Mouse (Mus musculus) CH12.LX (cell line): Measurements from ENCODE around the gene Ucp2. TPM values are rescaled to one million over a fixed set of nuclear protein-coding genes. Genes with fewer than 3 reads are reported as not detected.

Source experiments
- DNase-seq: peaks from one replicate; pipeline ENCODE4 v3.0.0-alpha.2; 2013; ENCODE audit errors: extremely low read depth
- H3K27ac ChIP-seq: 2 replicates; pipeline ENCODE4 v1.5.1; 2012; ENCODE audit warnings: low read depth, mild to moderate bottlenecking, control low read depth, moderate library complexity; ENCODE audit not compliant: insufficient read depth
- H3K27me3 ChIP-seq: replicated peaks from 2 replicates; pipeline ENCODE3; 2012; ENCODE audit warnings: inconsistent platforms
- H3K36me3 ChIP-seq, 2 experiments: replicated peaks in 1 of 2; 2 replicates each; pipeline versions ENCODE3 to v1.6.1; 2012; ENCODE audit warnings: inconsistent platforms in 1 of 2, low read length in 1 of 2, mild to moderate bottlenecking in 1 of 2, mixed read lengths in 1 of 2, moderate library complexity in 1 of 2; ENCODE audit not compliant: control insufficient read depth in 1 of 2, insufficient read depth in 1 of 2
- H3K4me1 ChIP-seq, 2 experiments: 2 replicates each; pipeline ENCODE4 v1.6.1; 2012; ENCODE audit warnings: inconsistent platforms in 1 of 2, moderate library complexity in 1 of 2; ENCODE audit not compliant: insufficient read depth in 2 of 2, control insufficient read depth in 1 of 2
- H3K4me2 ChIP-seq: 2 replicates; pipeline ENCODE4 v1.6.1; 2012; ENCODE audit warnings: low read depth, mild to moderate bottlenecking, control low read depth; ENCODE audit not compliant: poor library complexity, insufficient read depth, severe bottlenecking
- H3K4me3 ChIP-seq, 3 experiments: fragments of 150-350 bp in 1 of 3; sonication (generic) in 1 of 3; replicated peaks in 1 of 3; 2 replicates each; pipeline versions ENCODE3 to v1.5.1; 2011 to 2012; ENCODE audit warnings: low read depth in 2 of 3, low read length in 2 of 3, mild to moderate bottlenecking in 2 of 3, moderate library complexity in 2 of 3, control low read depth in 1 of 3, improper control_type of control experiment in 1 of 3, inconsistent platforms in 1 of 3, mixed read lengths in 1 of 3; ENCODE audit not compliant: poor library complexity in 1 of 3
- H3K79me2 ChIP-seq: replicated peaks from 2 replicates; pipeline ENCODE4 v1.6.1; 2012; ENCODE audit warnings: mild to moderate bottlenecking, moderate library complexity; ENCODE audit not compliant: control insufficient read depth, poor library complexity, insufficient read depth, severe bottlenecking; ENCODE audit errors: extremely low read depth
- H3K9ac ChIP-seq: 2 replicates; pipeline ENCODE4 v1.6.1; 2012; ENCODE audit warnings: low read depth, mild to moderate bottlenecking, control low read depth, moderate library complexity; ENCODE audit not compliant: insufficient read depth
- H3K9me3 ChIP-seq: replicated peaks from 2 replicates; pipeline ENCODE3; 2012; ENCODE audit warnings: low read length, inconsistent platforms, mixed read lengths
- BHLHE40 ChIP-seq: IDR thresholded peaks from 2 replicates; pipeline ENCODE4 v1.6.1; 2011; ENCODE audit warnings: mild to moderate bottlenecking, low read depth, low read length, improper control_type of control experiment
- CHD1 ChIP-seq: IDR thresholded peaks from 2 replicates; pipeline ENCODE4 v1.6.1; 2012; ENCODE audit warnings: low read depth, low read length, improper control_type of control experiment, inconsistent platforms
- CHD2 ChIP-seq: IDR thresholded peaks from 2 replicates; pipeline ENCODE4 v1.6.1; 2011; ENCODE audit warnings: low read length, improper control_type of control experiment
- E2F4 ChIP-seq: IDR thresholded peaks from 2 replicates; pipeline ENCODE4 v1.6.1; 2011; ENCODE audit warnings: low read depth, low read length, improper control_type of control experiment; ENCODE audit not compliant: insufficient replicate concordance
- ELF1 ChIP-seq: IDR thresholded peaks from 2 replicates; pipeline ENCODE4 v1.6.1; 2014; ENCODE audit warnings: low read depth, mild to moderate bottlenecking, inconsistent platforms, low read length, improper control_type of control experiment
- EP300 ChIP-seq: IDR thresholded peaks from 2 replicates; pipeline ENCODE4 v1.6.1; 2011; ENCODE audit warnings: low read length, improper control_type of control experiment
- ETS1 ChIP-seq: conservative IDR thresholded peaks from 2 replicates; pipeline ENCODE4 v1.6.1; 2012; ENCODE audit warnings: low read depth, mild to moderate bottlenecking, inconsistent platforms, low read length, improper control_type of control experiment, moderate library complexity
- GABPA ChIP-seq: IDR thresholded peaks from 2 replicates; pipeline ENCODE4 v1.6.1; 2012; ENCODE audit warnings: low read depth, low read length, improper control_type of control experiment, inconsistent platforms; ENCODE audit not compliant: insufficient replicate concordance
- HCFC1 ChIP-seq: IDR thresholded peaks from 2 replicates; pipeline ENCODE4 v1.6.1; 2012; ENCODE audit warnings: low read depth, mild to moderate bottlenecking, inconsistent platforms, low read length, improper control_type of control experiment
- IRF4 ChIP-seq: IDR thresholded peaks from 2 replicates; pipeline ENCODE4 v1.6.1; 2014; ENCODE audit warnings: low read depth, mild to moderate bottlenecking, inconsistent platforms, low read length, improper control_type of control experiment
- JUN ChIP-seq: IDR thresholded peaks from 2 replicates; pipeline ENCODE4 v1.6.1; 2011; ENCODE audit warnings: low read depth, mild to moderate bottlenecking, low read length, improper control_type of control experiment, moderate library complexity; ENCODE audit not compliant: insufficient read depth
- KAT2A ChIP-seq: IDR thresholded peaks from 2 replicates; pipeline ENCODE4 v1.6.1; 2012; ENCODE audit warnings: low read length, improper control_type of control experiment, inconsistent platforms; ENCODE audit not compliant: insufficient replicate concordance
- MAX ChIP-seq: IDR thresholded peaks from 2 replicates; pipeline ENCODE4 v1.6.1; 2011; ENCODE audit warnings: low read length, improper control_type of control experiment
- MAZ ChIP-seq: IDR thresholded peaks from 2 replicates; pipeline ENCODE4 v1.6.1; 2012; ENCODE audit warnings: low read depth, mild to moderate bottlenecking, inconsistent platforms, low read length, improper control_type of control experiment, moderate library complexity
- MXI1 ChIP-seq: IDR thresholded peaks from 2 replicates; pipeline ENCODE4 v1.6.1; 2011; ENCODE audit warnings: mild to moderate bottlenecking, low read depth, low read length, improper control_type of control experiment
- MYC ChIP-seq: IDR thresholded peaks from 2 replicates; pipeline ENCODE4 v1.6.1; 2011; ENCODE audit warnings: low read depth, mild to moderate bottlenecking, improper control_type of control experiment, low read length
- NELFE ChIP-seq: IDR thresholded peaks from 2 replicates; pipeline ENCODE4 v1.6.1; 2011; ENCODE audit warnings: low read depth, low read length, improper control_type of control experiment
- NRF1 ChIP-seq: IDR thresholded peaks from 2 replicates; pipeline ENCODE4 v1.6.1; 2014; ENCODE audit warnings: low read depth, mild to moderate bottlenecking, inconsistent platforms, low read length, improper control_type of control experiment, moderate library complexity
- PAX5 ChIP-seq: IDR thresholded peaks from 2 replicates; pipeline ENCODE4 v1.6.1; 2012; ENCODE audit warnings: low read length, inconsistent platforms, mixed read lengths
- POLR2A ChIP-seq: IDR thresholded peaks from 2 replicates; pipeline ENCODE4 v1.6.1; 2011; ENCODE audit warnings: low read depth, mild to moderate bottlenecking, improper control_type of control experiment, low read length
- POLR2AphosphoS2 ChIP-seq: IDR thresholded peaks from 2 replicates; pipeline ENCODE4 v1.6.1; 2011; ENCODE audit warnings: low read depth, low read length, improper control_type of control experiment
- RAD21 ChIP-seq: IDR thresholded peaks from 2 replicates; pipeline ENCODE4 v1.6.1; 2011; ENCODE audit warnings: low read depth, mild to moderate bottlenecking, low read length, improper control_type of control experiment, moderate library complexity
- RCOR1 ChIP-seq: conservative IDR thresholded peaks from 2 replicates; pipeline ENCODE4 v1.6.1; 2012; ENCODE audit warnings: low read depth, mild to moderate bottlenecking, inconsistent platforms, low read length, improper control_type of control experiment
- SIN3A ChIP-seq: IDR thresholded peaks from 2 replicates; pipeline ENCODE4 v1.6.1; 2012; ENCODE audit warnings: low read length, improper control_type of control experiment, inconsistent platforms
- SMC3 ChIP-seq: IDR thresholded peaks from 2 replicates; pipeline ENCODE4 v1.6.1; 2011; ENCODE audit warnings: low read depth, low read length, improper control_type of control experiment
- TBP ChIP-seq: conservative IDR thresholded peaks from 2 replicates; pipeline ENCODE4 v1.6.1; 2011; ENCODE audit warnings: low read depth, low read length, improper control_type of control experiment
- TCF12 ChIP-seq: IDR thresholded peaks from 2 replicates; pipeline ENCODE4 v1.6.1; 2014; ENCODE audit warnings: low read depth, mild to moderate bottlenecking, inconsistent platforms, low read length, improper control_type of control experiment
- UBTF ChIP-seq: IDR thresholded peaks from 2 replicates; pipeline ENCODE4 v1.6.1; 2012; ENCODE audit warnings: low read depth, mild to moderate bottlenecking, inconsistent platforms, low read length, improper control_type of control experiment, moderate library complexity
- USF1 ChIP-seq: IDR thresholded peaks from 2 replicates; pipeline ENCODE4 v1.6.1; 2014; ENCODE audit warnings: low read depth, mild to moderate bottlenecking, inconsistent platforms, low read length, improper control_type of control experiment
- ZC3H11A ChIP-seq: IDR thresholded peaks from 2 replicates; pipeline ENCODE4 v1.6.1; 2012; ENCODE audit warnings: low read depth, mild to moderate bottlenecking, inconsistent platforms, low read length, improper control_type of control experiment
- ZKSCAN1 ChIP-seq: IDR thresholded peaks from 2 replicates; pipeline ENCODE4 v1.6.1; 2012; ENCODE audit warnings: low read depth, inconsistent platforms, low read length, improper control_type of control experiment, borderline replicate concordance
- ZMIZ1 ChIP-seq: IDR thresholded peaks from 2 replicates; pipeline ENCODE4 v1.6.1; 2012; ENCODE audit warnings: low read depth, mild to moderate bottlenecking, inconsistent platforms, low read length, improper control_type of control experiment
- ZNF384 ChIP-seq: IDR thresholded peaks from 2 replicates; pipeline ENCODE4 v1.6.1; 2012; ENCODE audit warnings: low read depth, low read length, improper control_type of control experiment, inconsistent platforms
- dilution Hi-C: fragments of 300-500 bp; cut with MboI; formaldehyde crosslinking; loops from 2 replicates; pipeline ENCODE4 v1.14.3; 2020; ENCODE audit warnings: low sequenced_read_pairs; ENCODE audit not compliant: extremely low pct_unique_long_range_greater_than_20kb, extremely low pct_ligation_motif_present
- in situ Hi-C: fragments of 300-500 bp; cut with MboI; formaldehyde crosslinking; loops from 3 replicates; pipeline ENCODE4 v1.14.3; 2019; ENCODE audit warnings: low sequenced_read_pairs, low pct_ligation_motif_present, low pct_unique_long_range_greater_than_20kb, mixed read lengths
- polyA plus RNA-seq: library from polyadenylated mRNA; unstranded; fragments of >175 nt; gene quantifications from 2 replicates; pipeline ENCODE4 v1.2.1, GENCODE M21; 2012; ENCODE audit warnings: low read depth; ENCODE audit not compliant: insufficient read length
- total RNA-seq, 2 experiments: library from RNA; depleted of rRNA; stranded (reverse); fragments of 300-350 nt in 1 of 2; fragments of >200 nt in 1 of 2; gene quantifications; 2 replicates each; pipeline ENCODE4 v1.2.3; 2012 to 2014

Ucp2 gene
- total and polyA plus RNA-seq, 3 experiments: 131 to 635 (median 131) TPM

GRCm38 (mm10) chr7:100511602-100512001, 18.5 kb downstream of the Ucp2 start:
- H3K27ac ChIP-seq: peak overlapping the region; percentile 39
- dilution Hi-C loops: no loop called here

GRCm38 (mm10) chr7:100514573-100514972, 21.4 kb downstream of the Ucp2 start, which contains the start of gene Dnajb13:
Gene Dnajb13 (minus strand): TSS chr7:100514960.
- peak; percentile 51 for TF ChIP-seq HCFC1
- no peak for TF ChIP-seq MXI1
- no peak for TF ChIP-seq RCOR1
- TF ChIP-seq BHLHE40: no peak
- TF ChIP-seq ETS1: no peak
- no peak for TF ChIP-seq POLR2AphosphoS2
- in situ Hi-C loops: no loop called here
- H3K9me3 ChIP-seq: no peaks in the 10 kb centered on the region
- H3K27ac ChIP-seq: no peak within 1 kb of the TSS
- no peak within 1 kb of the TSS for H3K9ac ChIP-seq
- H3K36me3 ChIP-seq: peaks cover 0 to 2% of the 10 kb centered on the region in 2 experiments
- DNase-seq: no peak
- peaks cover 11 to 22% of the 10 kb centered on the region in 2 experiments for H3K4me1 ChIP-seq
- H3K27me3 ChIP-seq: no peaks in the 10 kb centered on the region
- dilution Hi-C loops: no loop called here
- H3K4me3 ChIP-seq: no peak within 1 kb of the TSS
- no peaks in the 10 kb centered on the region for H3K79me2 ChIP-seq
- no peak within 1 kb of the TSS for H3K4me2 ChIP-seq

More at GRCm38 (mm10) chr7:100511602-100512001, 18.5 kb downstream of the Ucp2 start:
- peaks cover 13 to 46% of the 10 kb centered on the region in 2 experiments for H3K4me1 ChIP-seq
- peaks cover 1 to 22% of the 10 kb centered on the region in 2 experiments for H3K36me3 ChIP-seq
- peak; percentile 87 for DNase-seq
- H3K4me3 ChIP-seq: peak overlapping the region; percentile 70 to 78 (median 70)
- H3K9me3 ChIP-seq: no peaks in the 10 kb centered on the region
- TF ChIP-seq E2F4 (no peak), ZMIZ1 (peak; percentile 45; the same call in 1 of the 2 replicates), ETS1 (0 out of 2 replicates have a peak, but pooled peaks have one; percentile 30), PAX5 (no peak), MXI1 (peak; percentile 64), SIN3A (peak; percentile 70; the same call in 1 of the 2 replicates), USF1 (no peak), TCF12 (peak; percentile 75), POLR2A (peak; percentile 91), BHLHE40 (no peak; the same call in 1 of the 2 replicates), MAX (peak; percentile 26; the same call in 1 of the 2 replicates), JUN (no peak), POLR2AphosphoS2 (peak; percentile 92; the same call in 1 of the 2 replicates), GABPA (no peak), ELF1 (peak; percentile 72), TBP (peak; percentile 81; the same call in 1 of the 2 replicates), IRF4 (peak; percentile 22; the same call in 1 of the 2 replicates), UBTF (no peak), NRF1 (no peak), HCFC1 (peak; percentile 52; the same call in 1 of the 2 replicates), SMC3 (no peak), ZNF384 (no peak), RAD21 (no peak), KAT2A (no peak), ZC3H11A (no peak), CHD2 (peak; percentile 30; the same call in 1 of the 2 replicates), MAZ (0 out of 2 replicates have a peak, but pooled peaks have one; percentile 34), ZKSCAN1 (no peak), MYC (peak; percentile 64; the same call in 1 of the 2 replicates), EP300 (no peak), NELFE (peak; percentile 91), CHD1 (no peak)
- H3K27me3 ChIP-seq: no peaks in the 10 kb centered on the region
- H3K79me2 ChIP-seq: no peaks in the 10 kb centered on the region
- H3K4me2 ChIP-seq: peak overlapping the region; percentile 79
- peak overlapping the region; percentile 70 for H3K9ac ChIP-seq
- in situ Hi-C loops: no loop called here
